Mouse (Mus musculus): Measurements from ENCODE around the gene Slc25a20.

DNA sequence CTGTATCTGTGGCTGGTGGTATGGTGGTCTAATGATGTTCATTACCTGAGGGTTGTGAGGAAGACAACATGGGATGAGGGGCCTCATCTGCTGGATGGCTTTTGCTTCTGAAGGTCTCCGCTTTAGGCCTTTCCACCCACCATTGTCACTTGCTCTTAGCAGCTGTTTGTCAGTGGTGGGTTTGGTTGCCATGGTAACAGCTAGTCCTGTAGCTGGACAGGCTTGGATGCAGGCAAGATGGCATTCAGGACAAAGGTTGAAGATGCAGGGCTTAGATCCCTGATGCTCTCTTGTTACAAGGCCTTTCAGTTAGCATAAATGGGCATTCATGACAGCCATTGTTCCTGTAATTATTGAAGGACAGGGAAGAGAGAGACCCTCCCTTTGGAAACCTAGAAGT lies 27.2 kb downstream of the Slc25a20 start, which contains the start of gene Prkar2a:
- TF ChIP-seq CTCF (IDR thresholded peaks at IDR 0.05; ENCODE audit: low read depth, low read length) (no peak), EP300 (IDR thresholded peaks at IDR 0.05; ENCODE audit: insufficient read depth, low read depth, low read length) (no peak)
